Mouse (Mus musculus): ENCODE measurements around the gene Phyhd1. TPM values are rescaled to one million over a fixed set of nuclear protein-coding genes. Genes with fewer than 3 reads are reported as not detected.

Gene Phyhd1
- total RNA-seq (2012; rRNA removed) (0.19 TPM in 1 of 2 replicates, not detected in the other), polyA plus RNA-seq (2012; ENCODE audit: insufficient read depth in 1 of 2, insufficient read length in 2 of 2, low read depth in 1 of 2, low replicate concordance in 2 of 2, missing spikeins in 1 of 2) (1 to 10 TPM in 1 of 2 experiments, not detected in 1; 1.6 TPM)

DNA sequence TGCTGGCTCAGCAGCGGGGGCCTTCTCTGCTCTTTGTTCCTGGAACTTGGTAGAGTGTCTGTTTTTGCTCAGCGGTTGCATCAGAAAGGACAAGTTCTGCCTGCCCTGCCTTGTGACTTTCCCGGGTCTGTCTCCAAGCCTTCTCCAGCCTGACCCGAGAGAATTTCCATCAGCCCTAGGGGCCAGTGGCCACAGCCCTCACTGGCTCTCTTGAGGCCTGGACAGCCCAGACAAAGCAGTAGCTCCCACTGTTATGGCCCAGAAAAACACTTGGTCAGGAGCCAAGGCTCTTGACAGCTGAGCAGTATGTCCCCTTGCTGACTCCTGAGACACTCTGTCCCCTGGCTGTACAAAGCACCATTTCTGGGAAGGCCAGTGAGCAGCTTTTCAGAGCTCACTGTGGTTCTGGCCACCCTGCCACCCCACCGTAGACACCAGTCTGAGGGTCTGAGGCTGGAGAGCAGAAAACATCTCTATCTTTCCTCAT lies at the start of gene Phyhd1:
Gene Phyhd1, plus strand, starts transcription at position 437 of the 487 bp plus-strand sequence.
- DNase-seq (ENCODE audit: low read depth, low spot score): peak; percentile 66
- peaks cover 19 to 25% of the 10 kb centered on the region in 2 experiments for H3K4me1 ChIP-seq (ENCODE audit: control insufficient read depth in 1 of 2, insufficient read depth in 2 of 2, low read length in 2 of 2)
- no peak within 1 kb of the TSS for H3K4me3 ChIP-seq (ENCODE audit: control insufficient read depth in 1 of 2, insufficient read depth in 1 of 2, low read depth in 2 of 2, low read length in 2 of 2)
- H3K27ac ChIP-seq (ENCODE audit: control insufficient read depth, low read depth, low read length): peak within 1 kb of the TSS; percentile 93
- no peaks in the 10 kb centered on the region; the same call in 1 of the 2 replicates for H3K79me2 ChIP-seq (ENCODE audit: control insufficient read depth, insufficient read depth, low read length, poor library complexity)
- H3K9me3 ChIP-seq (replicated peaks; ENCODE audit: insufficient read depth, low read length): no peaks in the 10 kb centered on the region
- H3K27me3 ChIP-seq (ENCODE audit: control insufficient read depth in 1 of 2, insufficient read depth in 2 of 2, low read length in 2 of 2): no peaks in the 10 kb centered on the region
- peaks cover 0 to 20% of the 10 kb centered on the region in 2 experiments; a peak in 3 of 4 replicates for H3K36me3 ChIP-seq (ENCODE audit: control insufficient read depth in 1 of 2, insufficient read depth in 2 of 2, low read length in 2 of 2)
- peak within 1 kb of the TSS; percentile 74 for H3K9ac ChIP-seq (ENCODE audit: control insufficient read depth, low read depth, low read length, poor library complexity, severe bottlenecking)
- TF ChIP-seq RAD21 (IDR thresholded peaks at IDR 0.05; ENCODE audit: low read depth, low read length): no peak
- TF ChIP-seq TCF12 (IDR thresholded peaks at IDR 0.05; ENCODE audit: low read depth, low read length): 0 out of 2 replicates have a peak, but pooled peaks have one; percentile 2
- no peak for TF ChIP-seq KAT2A (conservative IDR thresholded peaks at IDR 0.05; ENCODE audit: low read depth, low read length)
- peak; percentile 23; the same call in 1 of the 2 replicates for TF ChIP-seq POLR2AphosphoS2 (IDR thresholded peaks at IDR 0.05; ENCODE audit: low read length)
- no peak for TF ChIP-seq ZNF384 (IDR thresholded peaks at IDR 0.05; ENCODE audit: low read depth, low read length)
- TF ChIP-seq MYC (IDR thresholded peaks at IDR 0.05; ENCODE audit: low read depth, low read length): no peak
- no peak for TF ChIP-seq MAZ (IDR thresholded peaks at IDR 0.05; ENCODE audit: low read depth, low read length)

- H3K79me2 ChIP-seq (ENCODE audit: control insufficient read depth, insufficient read depth, low read length, poor library complexity): no peaks in the 10 kb centered on the region
- no peaks in the 10 kb centered on the region for H3K9me3 ChIP-seq (replicated peaks; ENCODE audit: insufficient read depth, low read length)
- no peak overlapping the region for H3K27ac ChIP-seq (ENCODE audit: control insufficient read depth, low read depth, low read length)
- no peaks in the 10 kb centered on the region for H3K36me3 ChIP-seq (ENCODE audit: control insufficient read depth in 1 of 2, insufficient read depth in 2 of 2, low read length in 2 of 2)
- TF ChIP-seq CHD2 (IDR thresholded peaks at IDR 0.05; ENCODE audit: low read length) (no peak), POLR2AphosphoS5 (IDR thresholded peaks at IDR 0.05; ENCODE audit: borderline replicate concordance, low read depth, low read length) (no peak), GABPA (IDR thresholded peaks at IDR 0.05; ENCODE audit: low read depth, low read length) (no peak), MAX (IDR thresholded peaks at IDR 0.05; ENCODE audit: low read length) (no peak), ZC3H11A (IDR thresholded peaks at IDR 0.05; ENCODE audit: low read depth, low read length) (no peak), ETS1 (IDR thresholded peaks at IDR 0.05; ENCODE audit: low read depth, low read length) (no peak), E2F4 (IDR thresholded peaks at IDR 0.05; ENCODE audit: borderline replicate concordance, low read depth, low read length) (no peak), USF2 (IDR thresholded peaks at IDR 0.05; ENCODE audit: borderline replicate concordance in 1 of 2, insufficient read depth in 1 of 2, low read depth in 1 of 2, low read length in 2 of 2) (no peak), MXI1 (IDR thresholded peaks at IDR 0.05; ENCODE audit: low read depth, low read length) (no peak), TCF12 (IDR thresholded peaks at IDR 0.05; ENCODE audit: low read depth, low read length) (no peak), ZMIZ1 (IDR thresholded peaks at IDR 0.05; ENCODE audit: low read depth, low read length) (no peak)
- no peaks in the 10 kb centered on the region for H3K4me1 ChIP-seq (ENCODE audit: control insufficient read depth in 1 of 2, insufficient read depth in 2 of 2, low read length in 2 of 2)
- no peak overlapping the region for H3K4me3 ChIP-seq (ENCODE audit: control insufficient read depth in 1 of 2, insufficient read depth in 1 of 2, low read depth in 2 of 2, low read length in 2 of 2)
- no peak for DNase-seq (ENCODE audit: low read depth, low spot score)
- H3K27me3 ChIP-seq (ENCODE audit: control insufficient read depth in 1 of 2, insufficient read depth in 2 of 2, low read length in 2 of 2): peaks cover 0 to 2% of the 10 kb centered on the region in 2 experiments; a peak in 1 of 4 replicates
- H3K9ac ChIP-seq (ENCODE audit: control insufficient read depth, low read depth, low read length, poor library complexity, severe bottlenecking): no peak overlapping the region
Measured at GRCm38 (mm10) chr2:30216293-30216692, 49.7 kb upstream of the Phyhd1 start.

Measured in MEL (cell line).